Comparison of ENCODE assay signal across 8 mouse cellular contexts in genomic region chr5:31252151-31252550, GRCm38 (mm10). TPM values are rescaled to one million over a fixed set of nuclear protein-coding genes. Genes with fewer than 3 reads are reported as not detected.
DNase-seq lines count a peak whose midpoint lies in the region; ATAC-seq lines count a peak whose summit lies in the region.

No protein-coding gene starts in this region.

- peaks cover 46% of the 10 kb centered on the region for H3K36me3 ChIP-seq in heart, embryonic 16.5 days (ENCODE audit: control insufficient read depth, insufficient read depth)
- peaks cover 91% of the 10 kb centered on the region for H3K36me3 ChIP-seq in hindbrain, embryonic 12.5 days
- peaks cover 40% of the 10 kb centered on the region for H3K36me3 ChIP-seq in midbrain, embryonic 16.5 days (ENCODE audit: control insufficient read depth, insufficient read depth, low read length)

- no peak for ATAC-seq in heart, embryonic 16.5 days (replicated peaks; ENCODE audit: extremely low read depth, insufficient read depth, low FRiP score)
- no peak for ATAC-seq in hindbrain, embryonic 12.5 days (ENCODE audit: low FRiP score)
- ATAC-seq in midbrain, embryonic 16.5 days: 0 out of 2 replicates have a peak, but pooled peaks have one; percentile 3

- no peaks in the 10 kb centered on the region for H3K9me3 ChIP-seq in heart, embryonic 16.5 days (replicated peaks; ENCODE audit: control insufficient read depth, low read length)
- no peaks in the 10 kb centered on the region for H3K9me3 ChIP-seq in hindbrain, embryonic 12.5 days (replicated peaks)
- no peaks in the 10 kb centered on the region for H3K9me3 ChIP-seq in midbrain, embryonic 16.5 days (replicated peaks; ENCODE audit: control insufficient read depth, low read length, poor library complexity, severe bottlenecking)

- intact Hi-C loops in left cerebral cortex, postnatal 10 days (cut with DNase I): loop anchor here (5.0 kb wide), 1 partner anchor 55 kb away; no protein-coding TSS in a partner anchor

- H3K4me3 ChIP-seq in heart, embryonic 16.5 days (ENCODE audit: low read length): peak overlapping the region; percentile 42
- H3K4me3 ChIP-seq in hindbrain, embryonic 12.5 days: peak overlapping the region; percentile 19
- no peak overlapping the region for H3K4me3 ChIP-seq in midbrain, embryonic 16.5 days (ENCODE audit: low read depth, low read length)

- H3K27me3 ChIP-seq in heart, embryonic 16.5 days (ENCODE audit: control insufficient read depth, insufficient read depth, low read length): no peaks in the 10 kb centered on the region
- H3K27me3 ChIP-seq in hindbrain, embryonic 12.5 days: peaks cover 6% of the 10 kb centered on the region; the same call in 1 of the 2 replicates
- no peaks in the 10 kb centered on the region for H3K27me3 ChIP-seq in midbrain, embryonic 16.5 days (ENCODE audit: control insufficient read depth, insufficient read depth, low read depth, low read length)

- peaks cover 12% of the 10 kb centered on the region for H3K4me1 ChIP-seq in heart, embryonic 16.5 days (ENCODE audit: control insufficient read depth, insufficient read depth, low read length)
- peaks cover 17% of the 10 kb centered on the region for H3K4me1 ChIP-seq in hindbrain, embryonic 12.5 days
- H3K4me1 ChIP-seq in midbrain, embryonic 16.5 days (ENCODE audit: control insufficient read depth, insufficient read depth, low read length): no peaks in the 10 kb centered on the region

- 63% methylated on average over 10 of the region's 10 CpGs for WGBS in heart, embryonic 16.5 days
- WGBS in hindbrain, embryonic 12.5 days: 60% methylated on average over 10 of the region's 10 CpGs
- WGBS in midbrain, embryonic 16.5 days: 54% methylated on average over 10 of the region's 10 CpGs

- no peak for DNase-seq in heart, postnatal 4 days
- peak; percentile 23 for DNase-seq in ZHBTc4 (ENCODE audit: low read depth, low spot score)
- no peak for DNase-seq in left cerebral cortex, postnatal 10 days (ENCODE audit: extremely low spot score in 1 of 2, low spot score in 2 of 2)
- no peak for DNase-seq in layer of hippocampus, postnatal 36 days
- no peak for DNase-seq in left cerebral cortex, adult 8-10 months (ENCODE audit: low spot score in 2 of 2)

- H3K4me2 ChIP-seq in heart, embryonic 16.5 days (ENCODE audit: low read depth, low read length): peak overlapping the region; percentile 63
- H3K4me2 ChIP-seq in hindbrain, embryonic 12.5 days (replicated peaks): peak overlapping the region; percentile 39
- no peak overlapping the region for H3K4me2 ChIP-seq in midbrain, embryonic 16.5 days (ENCODE audit: low read length)

- no peak overlapping the region for H3K27ac ChIP-seq in heart, embryonic 16.5 days (ENCODE audit: low read length)
- no peak overlapping the region for H3K27ac ChIP-seq in hindbrain, embryonic 12.5 days
- no peak overlapping the region for H3K27ac ChIP-seq in midbrain, embryonic 16.5 days (ENCODE audit: low read length)

- peak overlapping the region; percentile 58 for H3K9ac ChIP-seq in heart, embryonic 16.5 days (ENCODE audit: low read length)
- H3K9ac ChIP-seq in hindbrain, embryonic 12.5 days: no peak overlapping the region
- no peak overlapping the region for H3K9ac ChIP-seq in midbrain, embryonic 16.5 days (ENCODE audit: low read depth, low read length)

RNA-seq across cellular contexts. Expression of gene Krtcap3, which starts 0.7 kb away (rescaled TPM):
- polyA plus RNA-seq in heart, embryonic 16.5 days (2015; fragmentation: Nextera tagmentation; extraction: Ambion mirVana): 5.4 and 6.3 TPM in 2 replicates
- total RNA-seq in heart, postnatal 4 days (2021): 1 to 10 TPM; 2.4 to 3.1 TPM
- 6.3 and 9.6 TPM in 2 replicates for polyA plus RNA-seq in hindbrain, embryonic 12.5 days (2016; fragmentation: Nextera tagmentation; extraction: Ambion mirVana)
- 2.1 and 2.2 TPM in 2 replicates for polyA plus RNA-seq in midbrain, embryonic 16.5 days (2015; fragmentation: Nextera tagmentation; extraction: Ambion mirVana)
- 1 to 10 TPM; 2.4 to 2.6 TPM for total RNA-seq in left cerebral cortex, postnatal 10 days (2021)
- total RNA-seq in layer of hippocampus, postnatal 36 days (2021): 1 to 10 TPM; 3.0 to 3.7 TPM
- total RNA-seq in left cerebral cortex, adult 8-10 months (2022): 1 to 10 TPM; 1.5 to 3.6 (median 2.5) TPM

RNA-seq across cellular contexts. Expression of gene Gm9970, which starts 11.1 kb away (rescaled TPM):
- polyA plus RNA-seq in heart, embryonic 16.5 days (2015; fragmentation: Nextera tagmentation; extraction: Ambion mirVana): 0.29 and 0.40 TPM in 2 replicates
- not detected for total RNA-seq in heart, postnatal 4 days (2021)
- 0.57 and 0.94 TPM in 2 replicates for polyA plus RNA-seq in hindbrain, embryonic 12.5 days (2016; fragmentation: Nextera tagmentation; extraction: Ambion mirVana)
- 0.62 and 0.71 TPM in 2 replicates for polyA plus RNA-seq in midbrain, embryonic 16.5 days (2015; fragmentation: Nextera tagmentation; extraction: Ambion mirVana)
- not detected for total RNA-seq in left cerebral cortex, postnatal 10 days (2021)
- total RNA-seq in layer of hippocampus, postnatal 36 days (2021): not detected
- total RNA-seq in left cerebral cortex, adult 8-10 months (2022): under 1 TPM in 2 of 4 experiments, not detected in 2; 0.74 to 0.89 TPM

RNA-seq across cellular contexts. Expression of gene Nrbp1, which starts 11.5 kb away (rescaled TPM):
- polyA plus RNA-seq in heart, embryonic 16.5 days (2015; fragmentation: Nextera tagmentation; extraction: Ambion mirVana): 123 TPM in 2 replicates
- total RNA-seq in heart, postnatal 4 days (2021): 10 to 100 TPM; 88.1 to 90.0 TPM
- polyA plus RNA-seq in hindbrain, embryonic 12.5 days (2016; fragmentation: Nextera tagmentation; extraction: Ambion mirVana): 148 and 151 TPM in 2 replicates
- polyA plus RNA-seq in midbrain, embryonic 16.5 days (2015; fragmentation: Nextera tagmentation; extraction: Ambion mirVana): 156 and 165 TPM in 2 replicates
- 10 to 100 TPM; 73.0 to 77.3 TPM for total RNA-seq in left cerebral cortex, postnatal 10 days (2021)
- total RNA-seq in layer of hippocampus, postnatal 36 days (2021): 10 to 100 TPM; 81.6 to 84.8 TPM
- total RNA-seq in left cerebral cortex, adult 8-10 months (2022): 10 to 100 TPM; 85.2 to 91.1 (median 87.6) TPM

RNA-seq across cellular contexts. Expression of gene Ppm1g, which starts 31.7 kb away (rescaled TPM):
- polyA plus RNA-seq in heart, embryonic 16.5 days (2015; fragmentation: Nextera tagmentation; extraction: Ambion mirVana): 102 and 103 TPM in 2 replicates
- 10 to 100 TPM; 94.7 to 97.0 TPM for total RNA-seq in heart, postnatal 4 days (2021)
- 149 TPM in 2 replicates for polyA plus RNA-seq in hindbrain, embryonic 12.5 days (2016; fragmentation: Nextera tagmentation; extraction: Ambion mirVana)
- 183 and 186 TPM in 2 replicates for polyA plus RNA-seq in midbrain, embryonic 16.5 days (2015; fragmentation: Nextera tagmentation; extraction: Ambion mirVana)
- total RNA-seq in left cerebral cortex, postnatal 10 days (2021): 100 to 1,000 TPM; 108 TPM
- 10 to 100 TPM; 74.4 to 75.3 TPM for total RNA-seq in layer of hippocampus, postnatal 36 days (2021)
- 10 to 100 TPM; 64.9 to 77.9 (median 75.5) TPM for total RNA-seq in left cerebral cortex, adult 8-10 months (2022)

RNA-seq across cellular contexts. Expression of gene Ift172, which starts 38.8 kb away (rescaled TPM):
- polyA plus RNA-seq in heart, embryonic 16.5 days (2015; fragmentation: Nextera tagmentation; extraction: Ambion mirVana): 22.3 and 26.8 TPM in 2 replicates
- 10 to 100 TPM; 27.1 to 38.4 TPM for total RNA-seq in heart, postnatal 4 days (2021)
- polyA plus RNA-seq in hindbrain, embryonic 12.5 days (2016; fragmentation: Nextera tagmentation; extraction: Ambion mirVana): 44.4 and 57.8 TPM in 2 replicates
- 32.3 and 40.0 TPM in 2 replicates for polyA plus RNA-seq in midbrain, embryonic 16.5 days (2015; fragmentation: Nextera tagmentation; extraction: Ambion mirVana)
- total RNA-seq in left cerebral cortex, postnatal 10 days (2021): 10 to 100 TPM; 67.7 to 68.2 TPM
- 10 to 100 TPM; 69.1 to 93.8 TPM for total RNA-seq in layer of hippocampus, postnatal 36 days (2021)
- total RNA-seq in left cerebral cortex, adult 8-10 months (2022): 10 to 100 TPM; 75.0 to 98.2 (median 83.8) TPM
